Comparison of ENCODE assay signal across 8 mouse cellular contexts in genomic region chr5:147077305-147078034, GRCm38 (mm10). TPM values are rescaled to one million over a fixed set of nuclear protein-coding genes. Genes with fewer than 3 reads are reported as not detected.
DNase-seq lines count a peak whose midpoint lies in the region; ATAC-seq lines count a peak whose summit lies in the region.

No protein-coding gene starts in this region.

- ATAC-seq in embryonic facial prominence, embryonic 14.5 days (ENCODE audit: low read depth), result peak; percentile 53
- peak; percentile 35 for ATAC-seq in limb, embryonic 12.5 days (ENCODE audit: insufficient number of reproducible peaks, insufficient read depth, low FRiP score, low TSS enrichment, low read depth)
- ATAC-seq in midbrain, embryonic 14.5 days (ENCODE audit: low FRiP score, low TSS enrichment), result peak; percentile 79

- no peaks in the 10 kb centered on the region for H3K27me3 ChIP-seq in embryonic facial prominence, embryonic 14.5 days (replicated peaks; ENCODE audit: control insufficient read depth, insufficient read depth, low read length)
- H3K27me3 ChIP-seq in limb, embryonic 12.5 days, result no peaks in the 10 kb centered on the region
- no peaks in the 10 kb centered on the region for H3K27me3 ChIP-seq in midbrain, embryonic 14.5 days (ENCODE audit: control insufficient read depth, insufficient read depth, low read length)

- peak overlapping the region; percentile 72 for H3K9ac ChIP-seq in embryonic facial prominence, embryonic 14.5 days (ENCODE audit: low read depth, low read length)
- peak overlapping the region; percentile 78 for H3K9ac ChIP-seq in limb, embryonic 12.5 days (replicated peaks)
- H3K9ac ChIP-seq in midbrain, embryonic 14.5 days (replicated peaks; ENCODE audit: low read length), result peak overlapping the region; percentile 64

- peak overlapping the region; percentile 95 for H3K27ac ChIP-seq in embryonic facial prominence, embryonic 14.5 days (replicated peaks; ENCODE audit: low read depth, low read length)
- H3K27ac ChIP-seq in limb, embryonic 12.5 days, result peak overlapping the region; percentile 90
- 0 out of 2 replicates have a peak overlapping the region, but pooled peaks have one; percentile 85 for H3K27ac ChIP-seq in midbrain, embryonic 14.5 days (replicated peaks; ENCODE audit: low read depth, low read length)

- whole genome bisulfite sequencing in embryonic facial prominence, embryonic 14.5 days, result under 1% methylated on average over 52 of the region's 57 CpGs
- WGBS in limb, embryonic 12.5 days, result under 1% methylated on average over 57 of the region's 57 CpGs
- under 1% methylated on average over 57 of the region's 57 CpGs for WGBS in midbrain, embryonic 14.5 days

- H3K4me3 ChIP-seq in embryonic facial prominence, embryonic 14.5 days (ENCODE audit: low read depth, low read length), result peak overlapping the region; percentile 91
- H3K4me3 ChIP-seq in limb, embryonic 12.5 days (replicated peaks), result peak overlapping the region; percentile 81
- peak overlapping the region; percentile 78 for H3K4me3 ChIP-seq in midbrain, embryonic 14.5 days (replicated peaks; ENCODE audit: low read depth, low read length)

- H3K36me3 ChIP-seq in embryonic facial prominence, embryonic 14.5 days (ENCODE audit: control insufficient read depth, insufficient read depth, low read length), result peaks cover 17% of the 10 kb centered on the region; the same call in 1 of the 2 replicates
- peaks cover 22% of the 10 kb centered on the region; the same call in 1 of the 2 replicates for H3K36me3 ChIP-seq in limb, embryonic 12.5 days
- H3K36me3 ChIP-seq in midbrain, embryonic 14.5 days (ENCODE audit: control insufficient read depth, insufficient read depth, low read length), result no peaks in the 10 kb centered on the region

- peaks cover 19% of the 10 kb centered on the region for H3K4me1 ChIP-seq in embryonic facial prominence, embryonic 14.5 days (ENCODE audit: control insufficient read depth, insufficient read depth, low read length)
- peaks cover 25% of the 10 kb centered on the region for H3K4me1 ChIP-seq in limb, embryonic 12.5 days (replicated peaks)
- peaks cover 10% of the 10 kb centered on the region; the same call in 1 of the 2 replicates for H3K4me1 ChIP-seq in midbrain, embryonic 14.5 days (ENCODE audit: control insufficient read depth, insufficient read depth, low read length)

- no peaks in the 10 kb centered on the region for H3K9me3 ChIP-seq in embryonic facial prominence, embryonic 14.5 days (ENCODE audit: control insufficient read depth, low read length)
- H3K9me3 ChIP-seq in limb, embryonic 12.5 days, result no peaks in the 10 kb centered on the region
- no peaks in the 10 kb centered on the region for H3K9me3 ChIP-seq in midbrain, embryonic 14.5 days (ENCODE audit: control insufficient read depth, low read length)

- H3K4me2 ChIP-seq in embryonic facial prominence, embryonic 14.5 days (ENCODE audit: low read depth, low read length), result peak overlapping the region; percentile 95
- peak overlapping the region; percentile 88 for H3K4me2 ChIP-seq in limb, embryonic 12.5 days
- H3K4me2 ChIP-seq in midbrain, embryonic 14.5 days (ENCODE audit: low read length), result peak overlapping the region; percentile 97

- DNase-seq in 416B (ENCODE audit: low read depth), result peak; percentile 88
- peak; percentile 86 to 88 for DNase-seq in adrenal gland, postnatal 4 days (ENCODE audit: low spot score in 2 of 2)
- peak; percentile 90 for DNase-seq in embryonic facial prominence, embryonic 14.5 days (ENCODE audit: low spot score)
- DNase-seq in heart, adult 8-10 months (ENCODE audit: low spot score), result peak; percentile 88
- DNase-seq in kidney, adult 8-10 months, result peak; percentile 92 to 96
- DNase-seq in midbrain, embryonic 14.5 days, result peak; percentile 92
- peak; percentile 91 for DNase-seq in spleen, adult 12 weeks (ENCODE audit: low spot score)

RNA-seq across cellular contexts. Expression of gene Polr1d, which starts 0.6 kb away (rescaled TPM):
- total RNA-seq in adrenal gland, postnatal 4 days (2021), result 100 to 1,000 TPM; 131 to 133 TPM
- 138 and 147 TPM in 2 replicates for polyA plus RNA-seq in embryonic facial prominence, embryonic 14.5 days (2014; fragmentation: Nextera tagmentation; extraction: Ambion mirVana)
- total RNA-seq in heart, adult 8-10 months (2022), result 10 to 100 TPM; 66.0 to 75.4 (median 70.5) TPM
- polyA plus RNA-seq in limb, embryonic 12.5 days (2016; fragmentation: Nextera tagmentation; extraction: Ambion mirVana), result 113 and 114 TPM in 2 replicates
- polyA plus RNA-seq in midbrain, embryonic 14.5 days (2014; fragmentation: Nextera tagmentation; extraction: Ambion mirVana), result 102 and 107 TPM in 2 replicates

RNA-seq across cellular contexts. Expression of gene Lnx2, which starts 1.1 kb away (rescaled TPM):
- total RNA-seq in adrenal gland, postnatal 4 days (2021), result 10 to 100 TPM; 19.1 to 19.8 TPM
- 13.7 and 13.9 TPM in 2 replicates for polyA plus RNA-seq in embryonic facial prominence, embryonic 14.5 days (2014; fragmentation: Nextera tagmentation; extraction: Ambion mirVana)
- total RNA-seq in heart, adult 8-10 months (2022), result 10 to 100 TPM in 2 of 4 experiments, 1 to 10 TPM in 2; 7.4 to 11.5 (median 9.4) TPM
- 10.0 and 11.0 TPM in 2 replicates for polyA plus RNA-seq in limb, embryonic 12.5 days (2016; fragmentation: Nextera tagmentation; extraction: Ambion mirVana)
- 4.1 and 5.2 TPM in 2 replicates for polyA plus RNA-seq in midbrain, embryonic 14.5 days (2014; fragmentation: Nextera tagmentation; extraction: Ambion mirVana)

Comparison
In these comparisons a context has a peak if more than half of its experiments do, and no peak if none do; other contexts are left out.
1. Peak in every context shown above with its lines: DNase-seq, ATAC-seq, H3K4me3 ChIP-seq and H3K27ac ChIP-seq.